Mouse (Mus musculus) olfactory bulb, adult 2 months (tissue): ENCODE measurements around the gene Adra2b.

Experiments used
- CTCF ChIP-seq: fragments of 200-500 bp; IDR thresholded peaks from 2 replicates; pipeline ENCODE4 v1.5.1; 2012; ENCODE audit warnings: low read depth, mild to moderate bottlenecking, low read length, moderate library complexity; ENCODE audit not compliant: insufficient read depth
- POLR2A ChIP-seq: fragments of 200-500 bp; IDR thresholded peaks from 2 replicates; pipeline ENCODE4 v1.6.1; 2012; ENCODE audit warnings: mild to moderate bottlenecking, low read depth, low read length, moderate library complexity; ENCODE audit not compliant: insufficient read depth

- TF ChIP-seq CTCF = no peak
- no peak for TF ChIP-seq POLR2A
Observed at GRCm38 (mm10) chr2:127383881-127384280, 20.9 kb downstream of the Adra2b start.
